Mouse (Mus musculus) left cerebral cortex, postnatal 25 days (tissue): ENCODE data around the gene Gm21767. TPM values are rescaled to one million over a fixed set of nuclear protein-coding genes. Genes with fewer than 3 reads are reported as not detected.
"Not testable (repeated sequence)": the region's sequence is repeated elsewhere in the genome, so short reads cannot be mapped to it uniquely, and the experiment has no call there.

Experiments used
- DNase-seq, 2 experiments: peaks; one replicate each; pipeline ENCODE4 v3.0.0; 2022; ENCODE audit warnings: low spot score in 2 of 2, mixed read lengths in 1 of 2
- intact Hi-C: fragments of 180-260 bp; cut with DNase I; formaldehyde crosslinking; loops from one replicate; pipeline ENCODE4 v1.15.1; 2025
- total RNA-seq, 2 experiments: library from RNA; stranded (reverse); gene quantifications; 2 replicates each; pipeline ENCODE4 v1.2.3; 2021

The Gm21767 gene
- not detected for total RNA-seq

DNA sequence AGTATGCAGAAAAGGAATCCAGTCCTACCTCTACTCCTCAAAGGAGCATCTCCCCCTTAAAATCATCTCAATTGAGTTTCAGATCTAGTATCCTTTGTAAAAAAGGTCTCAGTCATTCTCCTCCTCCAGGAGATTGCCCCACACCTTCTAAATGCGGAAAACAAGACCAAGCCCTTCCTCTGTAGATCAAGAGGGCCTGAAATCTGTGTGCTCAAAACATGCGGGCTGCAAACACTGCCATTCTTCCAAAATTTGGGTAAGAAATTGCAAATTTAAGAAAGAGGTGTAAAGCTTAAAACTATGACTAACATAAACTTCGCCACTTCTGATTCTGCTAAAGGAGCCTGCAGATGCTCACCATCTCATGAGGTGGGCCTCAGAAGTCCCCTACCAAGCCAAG, at the start of gene Gm21767:
Gene Gm21767, plus strand, starts transcription at position 301 of the 400 bp plus-strand sequence.
- intact Hi-C loops, DNase-seq: not testable (repeated sequence)
